Mouse (Mus musculus) lung, adult 2 months (tissue): ENCODE measurements around the gene Spef1.

Experiments used
- CTCF ChIP-seq: fragments of 200-500 bp; IDR thresholded peaks from 2 replicates; pipeline ENCODE4 v1.5.1; 2011; ENCODE audit warnings: mild to moderate bottlenecking, low read length, control low read depth; ENCODE audit not compliant: insufficient read depth
- POLR2A ChIP-seq: fragments of 200-500 bp; IDR thresholded peaks from 2 replicates; pipeline ENCODE4 v1.6.1; 2011; ENCODE audit warnings: low read depth, mild to moderate bottlenecking, control low read depth, low read length, borderline replicate concordance; ENCODE audit errors: extremely low read depth

- TF ChIP-seq POLR2A (no peak), CTCF (no peak)
Measured at GRCm38 (mm10) chr2:131132111-131132888, 54.8 kb downstream of the Spef1 start.
